Mouse (Mus musculus) neural tube, embryonic 11.5 days (tissue): ENCODE measurements around the gene Slc2a9. TPM values are rescaled to one million over a fixed set of nuclear protein-coding genes. Genes with fewer than 3 reads are reported as not detected.

Experiments
- ATAC-seq: fragments of 200-750 bp; cut with Nextera tagmentation; 2 replicates; pipeline ENCODE4 v1.8.0; 2017; ENCODE audit warnings: moderate number of reproducible peaks, mild to moderate bottlenecking, moderate TSS enrichment, moderate library complexity; ENCODE audit not compliant: insufficient read depth, low FRiP score, low TSS enrichment
- DNase-seq: peaks from one replicate; pipeline ENCODE4 v3.0.0-alpha.2; 2015; ENCODE audit warnings: low spot score
- H3K27ac ChIP-seq: fragments of 300-500 bp; sonication (generic); 2 replicates; pipeline ENCODE4 v1.5.1; 2014; ENCODE audit warnings: low read depth, mild to moderate bottlenecking, low read length
- H3K27me3 ChIP-seq: fragments of 300-500 bp; sonication (generic); 2 replicates; pipeline ENCODE4 v1.6.1; 2014; ENCODE audit warnings: mild to moderate bottlenecking, low read length, mixed read lengths; ENCODE audit not compliant: control insufficient read depth, insufficient read depth
- H3K36me3 ChIP-seq: fragments of 300-500 bp; sonication (generic); 2 replicates; pipeline ENCODE4 v1.6.1; 2014; ENCODE audit warnings: mild to moderate bottlenecking, low read length, moderate library complexity, mixed read lengths; ENCODE audit not compliant: control insufficient read depth, insufficient read depth
- H3K4me1 ChIP-seq: fragments of 300-500 bp; sonication (generic); 2 replicates; pipeline ENCODE4 v1.6.1; 2014; ENCODE audit warnings: low read length, mixed read lengths; ENCODE audit not compliant: control insufficient read depth, insufficient read depth
- H3K4me2 ChIP-seq: fragments of 300-500 bp; sonication (generic); 2 replicates; pipeline ENCODE4 v1.6.1; 2014; ENCODE audit warnings: low read depth, mild to moderate bottlenecking, moderate library complexity
- H3K4me3 ChIP-seq: fragments of 300-500 bp; sonication (generic); 2 replicates; pipeline ENCODE4 v1.5.1; 2014; ENCODE audit warnings: low read depth, low read length
- H3K9ac ChIP-seq: fragments of 300-500 bp; sonication (generic); 2 replicates; pipeline ENCODE4 v1.6.1; 2014; ENCODE audit warnings: mild to moderate bottlenecking, low read length
- H3K9me3 ChIP-seq: fragments of 300-500 bp; sonication (generic); 2 replicates; pipeline ENCODE4 v1.6.1; 2016; ENCODE audit warnings: low read length; ENCODE audit not compliant: control insufficient read depth
- WGBS: fragments of 180-500 bp; shearing (Covaris S2); extraction: QIAGEN DNeasy Blood & Tissue Kit; methylation state at CpG from one replicate; pipeline ENCODE4 v1.1.7; 2014; 5-methylcytosine and 5-hydroxymethylcytosine counted together
- polyA plus RNA-seq: library from polyadenylated mRNA; unstranded; fragments of >200 nt; fragmentation: Nextera tagmentation; extraction: Ambion mirVana; gene quantifications from 2 replicates; pipeline ENCODE4 v1.2.1, GENCODE M21; 2014

Gene Slc2a9
- polyA plus RNA-seq, 1 experiment from 2014 or later = 0.77 TPM

- Histone ChIP-seq H3K27ac (no peak within 1 kb of the TSS), H3K9me3 (no peaks in the 10 kb centered on the region), H3K4me3 (peak within 1 kb of the TSS; percentile 38), H3K36me3 (no peaks in the 10 kb centered on the region), H3K27me3 (peaks cover 27% of the 10 kb centered on the region), H3K4me2 (peak within 1 kb of the TSS; percentile 72), H3K4me1 (no peaks in the 10 kb centered on the region), H3K9ac (peak within 1 kb of the TSS; percentile 33)
- WGBS = 2% methylated on average over 67 of the region's 67 CpGs
- peak; percentile 26 for DNase-seq
- ATAC-seq = no peak
Observed at GRCm38 (mm10) chr5:38318966-38319786, 183.8 kb downstream of the Slc2a9 start, which contains the start of gene Drd5. Gene Drd5, plus strand, starts transcription at chr5:38319367.

- WGBS = 76% methylated on average over 3 of the region's 3 CpGs
- ATAC-seq = no peak
- H3K9me3 ChIP-seq = no peaks in the 10 kb centered on the region
- H3K4me3 ChIP-seq = no peak overlapping the region
- no peak overlapping the region for H3K27ac ChIP-seq
- H3K27me3 ChIP-seq = no peaks in the 10 kb centered on the region
- no peak overlapping the region for H3K4me2 ChIP-seq
- H3K4me1 ChIP-seq = no peaks in the 10 kb centered on the region
- H3K9ac ChIP-seq = no peak overlapping the region
- no peak for DNase-seq
- no peaks in the 10 kb centered on the region for H3K36me3 ChIP-seq
Observed at GRCm38 (mm10) chr5:38309795-38310194, 193.1 kb downstream of the Slc2a9 start.

DNA sequence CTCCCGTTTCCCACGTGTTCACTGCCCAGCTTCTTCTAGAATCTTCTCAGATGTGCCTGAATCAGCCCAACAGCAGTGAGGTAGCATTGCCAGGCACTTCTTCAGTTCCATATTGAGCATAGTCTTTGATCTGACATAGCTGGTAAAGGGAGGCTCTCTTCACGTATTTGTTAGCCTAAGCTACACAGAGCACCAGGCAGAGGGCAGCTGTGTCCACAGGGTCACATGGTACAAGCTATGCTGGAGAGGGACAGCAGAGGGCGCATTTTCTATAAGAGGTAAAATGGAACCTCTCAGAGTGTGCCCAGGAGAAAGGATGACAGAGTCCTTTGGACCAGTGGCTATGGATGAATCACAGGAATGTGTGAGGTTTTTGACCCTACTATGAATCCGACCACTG is 194.1 kb downstream of the Slc2a9 start:
- no peak overlapping the region for H3K9ac ChIP-seq
- H3K36me3 ChIP-seq = no peaks in the 10 kb centered on the region
- H3K27me3 ChIP-seq = no peaks in the 10 kb centered on the region
- 50% methylated on average over 5 of the region's 5 CpGs for WGBS
- H3K4me1 ChIP-seq = no peaks in the 10 kb centered on the region
- no peaks in the 10 kb centered on the region for H3K9me3 ChIP-seq
- DNase-seq = peak; percentile 41
- 0 out of 2 replicates have a peak, but pooled peaks have one; percentile 32 for ATAC-seq
- no peak overlapping the region for H3K27ac ChIP-seq
- no peak overlapping the region for H3K4me3 ChIP-seq
- H3K4me2 ChIP-seq = no peak overlapping the region

DNA sequence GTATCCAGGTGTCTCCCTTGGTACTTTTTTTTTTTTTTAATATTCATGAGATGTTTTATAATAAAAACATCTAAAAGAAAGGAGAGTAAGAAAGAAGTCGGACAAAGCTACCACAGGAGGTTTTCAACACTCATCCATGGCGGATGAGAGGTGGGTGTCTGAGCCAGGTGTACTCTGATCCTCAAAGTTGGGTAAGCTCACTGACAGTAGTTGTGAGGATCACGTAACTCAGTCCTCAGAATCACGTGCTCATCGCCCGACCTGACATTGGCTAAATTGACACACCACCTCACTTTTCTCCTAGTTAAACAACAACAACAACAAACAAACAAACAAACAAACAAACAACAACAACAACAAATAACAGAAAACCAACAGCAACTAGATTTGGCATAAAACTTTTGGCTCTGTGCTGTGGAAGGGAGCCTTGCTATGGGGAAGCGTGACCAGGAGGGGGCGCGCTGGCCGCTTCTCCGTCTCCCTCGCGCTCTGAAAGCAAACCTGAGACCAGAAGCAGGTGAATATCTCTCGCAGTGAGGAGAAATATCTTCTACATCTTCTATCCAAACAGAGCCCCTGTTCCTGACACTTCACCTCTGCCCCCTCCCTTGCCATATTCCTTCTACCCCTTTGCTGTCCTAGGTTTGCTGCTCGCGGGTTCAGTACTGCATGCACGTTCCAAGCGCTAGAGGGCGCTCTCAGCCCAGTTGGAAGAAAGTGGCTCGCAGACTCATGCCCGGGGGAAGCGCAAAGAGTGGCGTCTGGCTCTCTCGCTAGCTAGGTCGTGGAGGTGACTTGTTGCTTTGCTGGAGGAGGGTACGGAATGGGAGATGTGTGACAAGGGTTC is 195.5 kb downstream of the Slc2a9 start:
- DNase-seq (peak; percentile 93), ATAC-seq (peak; percentile 78)
- Histone ChIP-seq H3K27ac (no peak overlapping the region), H3K9me3 (no peaks in the 10 kb centered on the region), H3K4me1 (no peaks in the 10 kb centered on the region), H3K4me3 (peak overlapping the region; percentile 24; the same call in 1 of the 2 replicates), H3K27me3 (no peaks in the 10 kb centered on the region), H3K9ac (no peak overlapping the region), H3K4me2 (peak overlapping the region; percentile 53), H3K36me3 (no peaks in the 10 kb centered on the region)
- 9% methylated on average over 26 of the region's 26 CpGs for WGBS

DNA sequence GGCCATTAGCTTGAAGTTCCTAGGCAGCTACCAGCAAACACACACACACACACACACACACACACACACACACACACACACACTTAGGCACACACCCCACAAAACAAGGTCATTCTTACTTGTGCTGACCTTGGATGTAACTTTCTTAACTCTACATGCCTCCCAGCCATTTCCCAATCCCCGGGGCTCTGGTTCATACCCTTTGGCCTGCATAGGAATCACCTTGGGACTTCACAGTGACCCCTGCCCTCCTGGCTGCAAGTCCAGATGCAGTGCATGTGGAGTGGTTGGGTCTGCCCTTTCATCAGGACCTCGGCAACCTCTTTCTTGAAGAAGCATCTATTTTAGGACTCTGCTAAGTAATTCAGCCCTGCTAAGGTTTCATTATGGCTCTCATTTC is 197.7 kb downstream of the Slc2a9 start:
- DNase-seq (no peak), ATAC-seq (no peak)
- Histone ChIP-seq H3K36me3 (no peaks in the 10 kb centered on the region), H3K4me1 (no peaks in the 10 kb centered on the region), H3K4me3 (no peak overlapping the region), H3K4me2 (no peak overlapping the region), H3K9me3 (no peaks in the 10 kb centered on the region), H3K9ac (no peak overlapping the region), H3K27me3 (no peaks in the 10 kb centered on the region), H3K27ac (no peak overlapping the region)
- 72% methylated on average over 2 of the region's 2 CpGs for WGBS

GRCm38 (mm10) chr5:38302651-38303050 is 200.3 kb downstream of the Slc2a9 start:
- H3K4me1 ChIP-seq = no peaks in the 10 kb centered on the region
- H3K4me2 ChIP-seq = no peak overlapping the region
- H3K9me3 ChIP-seq = no peaks in the 10 kb centered on the region
- no peaks in the 10 kb centered on the region for H3K36me3 ChIP-seq
- H3K27ac ChIP-seq = no peak overlapping the region
- WGBS = 27% methylated on average over 12 of the region's 12 CpGs
- H3K4me3 ChIP-seq = no peak overlapping the region
- no peak for DNase-seq
- no peaks in the 10 kb centered on the region for H3K27me3 ChIP-seq
- ATAC-seq = no peak
- H3K9ac ChIP-seq = no peak overlapping the region

GRCm38 (mm10) chr5:38301761-38302411 is 201.1 kb downstream of the Slc2a9 start:
- H3K27me3 ChIP-seq = no peaks in the 10 kb centered on the region
- no peaks in the 10 kb centered on the region for H3K4me1 ChIP-seq
- no peaks in the 10 kb centered on the region for H3K36me3 ChIP-seq
- H3K9ac ChIP-seq = no peak overlapping the region
- H3K9me3 ChIP-seq = no peaks in the 10 kb centered on the region
- DNase-seq (no peak), ATAC-seq (no peak)
- H3K4me2 ChIP-seq = no peak overlapping the region
- 89% methylated on average over 12 of the region's 12 CpGs for WGBS
- no peak overlapping the region for H3K4me3 ChIP-seq
- no peak overlapping the region for H3K27ac ChIP-seq
